Mouse (Mus musculus): ENCODE measurements around the gene Car15.

DNA sequence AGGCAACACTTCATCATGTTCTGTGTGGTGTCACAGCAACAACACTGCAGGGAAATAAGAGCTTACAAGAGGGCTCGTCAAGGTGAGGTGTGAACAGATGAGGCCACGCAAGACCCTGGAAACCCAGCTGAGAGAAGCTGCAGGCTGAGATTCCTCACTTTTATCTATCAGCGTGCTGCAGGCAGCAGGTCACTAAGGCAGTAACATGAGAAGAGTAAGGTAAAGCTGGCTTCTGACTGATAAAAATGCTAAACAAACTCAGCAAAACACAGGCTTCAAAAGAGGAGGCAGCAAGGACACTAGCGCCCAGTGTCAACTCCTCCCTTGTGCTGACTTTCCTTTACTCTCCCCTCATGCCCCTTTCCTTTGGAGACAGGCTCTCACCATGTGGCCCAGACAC, 34.8 kb upstream of the Car15 start:
- TF ChIP-seq GATA1 (IDR thresholded peaks at IDR 0.05; ENCODE audit: borderline replicate concordance, low read length), result no peak
- no peak for TF ChIP-seq FLI1 (IDR thresholded peaks at IDR 0.05; ENCODE audit: low read length)
